Mouse (Mus musculus) bone marrow macrophage, adult 2 months (primary cell): Measurements from ENCODE around the gene Efcab12.

Experiments
- CTCF ChIP-seq: IDR thresholded peaks from 2 replicates; pipeline ENCODE4 v1.5.1; 2012; ENCODE audit warnings: low read depth, mild to moderate bottlenecking, low read length, moderate library complexity
- POLR2A ChIP-seq: IDR thresholded peaks from 2 replicates; pipeline ENCODE4 v1.6.1; 2012; ENCODE audit warnings: mild to moderate bottlenecking, low read depth, low read length, borderline replicate concordance

- TF ChIP-seq POLR2A: no peak
- TF ChIP-seq CTCF: no peak
These were observed 20.1 kb downstream of the Efcab12 start for GRCm38 (mm10) chr6:115818129-115818528.
